Mouse (Mus musculus) liver, embryonic 16.5 days (tissue): ENCODE measurements around the gene Msantd2. TPM values are rescaled to one million over a fixed set of nuclear protein-coding genes. Genes with fewer than 3 reads are reported as not detected.

Experiments
- ATAC-seq: fragments of 200-750 bp; cut with Nextera tagmentation; 2 replicates; pipeline ENCODE4 v1.8.0; 2017; ENCODE audit warnings: low read depth, mild to moderate bottlenecking, moderate number of reproducible peaks, moderate library complexity
- H3K27ac ChIP-seq: fragments of 300-500 bp; sonication (generic); 2 replicates; pipeline ENCODE4 v1.5.1; 2014; ENCODE audit warnings: mild to moderate bottlenecking, low read length
- H3K27me3 ChIP-seq: fragments of 300-500 bp; sonication (generic); 2 replicates; pipeline ENCODE4 v1.6.1; 2014; ENCODE audit warnings: low read depth, low read length, mixed read lengths; ENCODE audit not compliant: control insufficient read depth, insufficient read depth
- H3K36me3 ChIP-seq: fragments of 300-500 bp; sonication (generic); 2 replicates; pipeline ENCODE4 v1.6.1; 2014; ENCODE audit warnings: mild to moderate bottlenecking; ENCODE audit not compliant: control insufficient read depth, insufficient read depth
- H3K4me1 ChIP-seq: fragments of 300-500 bp; sonication (generic); 2 replicates; pipeline ENCODE4 v1.6.1; 2014; ENCODE audit warnings: low read depth, low read length, mixed read lengths; ENCODE audit not compliant: control insufficient read depth
- H3K4me2 ChIP-seq: fragments of 300-500 bp; sonication (generic); 2 replicates; pipeline ENCODE4 v1.6.1; 2014; ENCODE audit warnings: low read depth, low read length, mixed read lengths
- H3K4me3 ChIP-seq: fragments of 300-500 bp; sonication (generic); 2 replicates; pipeline ENCODE4 v1.5.1; 2014; ENCODE audit warnings: low read depth, mild to moderate bottlenecking, low read length
- H3K9ac ChIP-seq: fragments of 300-500 bp; sonication (generic); 2 replicates; pipeline ENCODE4 v1.6.1; 2014; ENCODE audit warnings: low read depth, low read length
- H3K9me3 ChIP-seq: fragments of 300-500 bp; sonication (generic); replicated peaks from 2 replicates; pipeline ENCODE4 v1.6.1; 2016; ENCODE audit warnings: low read length; ENCODE audit not compliant: control insufficient read depth
- WGBS: fragments of 180-500 bp; shearing (Covaris S2); extraction: QIAGEN DNeasy Blood & Tissue Kit; methylation state at CpG from one replicate; pipeline ENCODE4 v1.1.7; 2014; ENCODE audit not compliant: insufficient replicate concordance; 5-methylcytosine and 5-hydroxymethylcytosine counted together
- polyA plus RNA-seq: library from polyadenylated mRNA; unstranded; fragments of >200 nt; fragmentation: Nextera tagmentation; extraction: Ambion mirVana; gene quantifications from 2 replicates; pipeline ENCODE4 v1.2.1, GENCODE M21; 2015

Msantd2 gene
- polyA plus RNA-seq, 1 experiment from 2014 or later, result 2.5 TPM

GRCm38 (mm10) chr9:37489446-37490120 is 464 bp downstream of the Msantd2 start:
- Histone ChIP-seq H3K4me1 (peaks cover 13% of the 10 kb centered on the region), H3K4me2 (peak overlapping the region; percentile 88), H3K9me3 (no peaks in the 10 kb centered on the region), H3K36me3 (no peaks in the 10 kb centered on the region; the same call in 1 of the 2 replicates), H3K27me3 (no peaks in the 10 kb centered on the region), H3K4me3 (peak overlapping the region; percentile 90), H3K27ac (peak overlapping the region; percentile 91), H3K9ac (peak overlapping the region; percentile 90)
- peak; percentile 51 for ATAC-seq
- under 1% methylated on average over 65 of the region's 75 CpGs for WGBS

GRCm38 (mm10) chr9:37495761-37496160 is 6.6 kb downstream of the Msantd2 start:
- H3K4me1 ChIP-seq, result peaks cover under 1% of the 10 kb centered on the region; the same call in 1 of the 2 replicates
- H3K27ac ChIP-seq, result no peak overlapping the region
- H3K4me3 ChIP-seq, result no peak overlapping the region
- H3K27me3 ChIP-seq, result no peaks in the 10 kb centered on the region
- H3K36me3 ChIP-seq, result no peaks in the 10 kb centered on the region; the same call in 1 of the 2 replicates
- H3K9ac ChIP-seq, result no peak overlapping the region
- no peak for ATAC-seq
- no peaks in the 10 kb centered on the region for H3K9me3 ChIP-seq
- 61% methylated on average over 3 of the region's 3 CpGs for WGBS
- no peak overlapping the region for H3K4me2 ChIP-seq

GRCm38 (mm10) chr9:37496325-37496724 is 7.2 kb downstream of the Msantd2 start:
- Histone ChIP-seq H3K4me3 (no peak overlapping the region), H3K4me1 (no peaks in the 10 kb centered on the region), H3K4me2 (no peak overlapping the region), H3K27ac (no peak overlapping the region), H3K9ac (no peak overlapping the region), H3K36me3 (no peaks in the 10 kb centered on the region; the same call in 1 of the 2 replicates), H3K9me3 (no peaks in the 10 kb centered on the region), H3K27me3 (no peaks in the 10 kb centered on the region)
- ATAC-seq, result no peak

- Histone ChIP-seq H3K9ac (no peak overlapping the region), H3K9me3 (no peaks in the 10 kb centered on the region), H3K4me3 (no peak overlapping the region), H3K4me2 (no peak overlapping the region), H3K36me3 (no peaks in the 10 kb centered on the region), H3K27ac (no peak overlapping the region), H3K27me3 (no peaks in the 10 kb centered on the region), H3K4me1 (no peaks in the 10 kb centered on the region)
- WGBS, result 67% methylated on average over 3 of the region's 3 CpGs
- no peak for ATAC-seq
These were observed 11.1 kb downstream of the Msantd2 start for GRCm38 (mm10) chr9:37500201-37500600.

- H3K4me3 ChIP-seq, result no peak overlapping the region
- 58% methylated on average over 1 of the region's 1 CpGs for WGBS
- no peak overlapping the region for H3K27ac ChIP-seq
- no peak overlapping the region for H3K9ac ChIP-seq
- ATAC-seq, result no peak
- H3K36me3 ChIP-seq, result no peaks in the 10 kb centered on the region
- H3K27me3 ChIP-seq, result no peaks in the 10 kb centered on the region
- no peaks in the 10 kb centered on the region for H3K4me1 ChIP-seq
- H3K9me3 ChIP-seq, result no peaks in the 10 kb centered on the region
- H3K4me2 ChIP-seq, result no peak overlapping the region
These were observed 12.1 kb downstream of the Msantd2 start for GRCm38 (mm10) chr9:37501170-37501569.

- no peaks in the 10 kb centered on the region for H3K9me3 ChIP-seq
- H3K9ac ChIP-seq, result no peak overlapping the region
- no peaks in the 10 kb centered on the region for H3K4me1 ChIP-seq
- no peak overlapping the region for H3K4me3 ChIP-seq
- no peaks in the 10 kb centered on the region for H3K36me3 ChIP-seq
- H3K27me3 ChIP-seq, result no peaks in the 10 kb centered on the region
- H3K4me2 ChIP-seq, result no peak overlapping the region
- no peak for ATAC-seq
- no peak overlapping the region for H3K27ac ChIP-seq
These were observed 15.2 kb downstream of the Msantd2 start for GRCm38 (mm10) chr9:37504348-37504747.

GRCm38 (mm10) chr9:37506023-37506422 is 16.9 kb downstream of the Msantd2 start:
- H3K9ac ChIP-seq, result no peak overlapping the region
- no peak for ATAC-seq
- no peaks in the 10 kb centered on the region for H3K36me3 ChIP-seq
- H3K4me3 ChIP-seq, result no peak overlapping the region
- WGBS, result 79% methylated on average over 1 of the region's 1 CpGs
- no peak overlapping the region for H3K27ac ChIP-seq
- no peaks in the 10 kb centered on the region for H3K27me3 ChIP-seq
- no peaks in the 10 kb centered on the region for H3K9me3 ChIP-seq
- H3K4me1 ChIP-seq, result no peaks in the 10 kb centered on the region
- no peak overlapping the region for H3K4me2 ChIP-seq

- 68% methylated on average over 2 of the region's 2 CpGs for WGBS
- Histone ChIP-seq H3K27me3 (no peaks in the 10 kb centered on the region), H3K9me3 (no peaks in the 10 kb centered on the region), H3K4me1 (peaks cover under 1% of the 10 kb centered on the region), H3K9ac (no peak overlapping the region), H3K4me2 (no peak overlapping the region), H3K36me3 (no peaks in the 10 kb centered on the region), H3K27ac (no peak overlapping the region), H3K4me3 (no peak overlapping the region)
- 0 out of 2 replicates have a peak, but pooled peaks have one; percentile 21 for ATAC-seq
These were observed 23.0 kb downstream of the Msantd2 start for GRCm38 (mm10) chr9:37512097-37512496.

- Histone ChIP-seq H3K9me3 (no peaks in the 10 kb centered on the region), H3K9ac (no peak overlapping the region), H3K4me2 (no peak overlapping the region), H3K27ac (no peak overlapping the region), H3K36me3 (no peaks in the 10 kb centered on the region), H3K27me3 (no peaks in the 10 kb centered on the region), H3K4me1 (peaks cover 7% of the 10 kb centered on the region), H3K4me3 (no peak overlapping the region)
- WGBS, result 57% methylated on average over 3 of the region's 3 CpGs
- ATAC-seq, result no peak
These were observed 25.3 kb downstream of the Msantd2 start for GRCm38 (mm10) chr9:37514456-37514855.
